Mouse (Mus musculus) right cerebral cortex, postnatal 4 days (tissue): ENCODE results near the gene Mrpl27.
"Not testable (repeated sequence)": the region's sequence is repeated elsewhere in the genome, so short reads cannot be mapped to it uniquely, and the experiment has no call there.

Source experiments
- DNase-seq: peaks from one replicate; pipeline ENCODE4 v3.0.0-alpha.2; 2022

Gene Mrpl27

DNA sequence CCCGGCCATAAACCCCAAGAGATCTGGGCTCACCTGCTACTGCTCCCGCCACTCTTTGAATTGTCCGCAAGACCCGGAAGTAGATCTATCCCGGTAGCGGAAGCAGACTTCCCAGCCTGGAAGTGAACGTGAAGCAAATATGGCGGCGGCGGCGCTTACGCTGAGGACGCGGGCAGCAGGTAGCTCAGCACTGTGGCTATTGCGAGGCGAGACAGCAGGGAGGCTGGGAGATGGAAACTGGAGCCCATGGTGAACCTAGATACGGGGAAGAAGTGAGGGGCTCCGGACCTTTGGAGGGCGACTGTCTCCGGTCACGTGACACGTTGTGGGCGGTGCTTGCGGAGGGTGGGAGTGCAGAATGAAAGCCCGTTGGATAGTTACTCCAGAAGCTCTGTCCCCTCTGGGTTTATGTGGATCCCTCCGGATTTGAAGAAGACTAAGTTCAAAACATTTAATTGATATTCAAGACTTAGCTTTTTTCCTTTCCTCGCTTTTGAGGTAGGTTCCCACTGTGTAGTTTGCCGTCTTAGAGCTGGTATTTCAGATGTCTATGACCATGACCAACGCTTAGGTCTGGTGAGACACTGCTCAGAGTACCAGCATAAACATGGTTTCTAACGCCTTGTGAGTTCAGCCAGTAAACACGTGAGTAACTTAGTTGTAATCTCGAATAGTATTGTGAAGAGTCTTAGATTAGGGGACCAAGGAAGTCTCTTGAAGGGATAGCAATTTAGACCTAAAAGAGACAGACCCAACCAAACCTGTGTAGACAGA lies at the start of gene Mrpl27, which contains the start of gene Eme1:
Gene Mrpl27 (plus strand): TSS at position 105 of the 774 bp plus-strand sequence.
Gene Eme1 (minus strand): TSS at position 302 of the 774 bp plus-strand sequence.
- peak; percentile 78 for DNase-seq

GRCm38 (mm10) chr11:94610744-94611740 lies 42.5 kb upstream of the Mrpl27 start:
- DNase-seq, result no peak

DNA sequence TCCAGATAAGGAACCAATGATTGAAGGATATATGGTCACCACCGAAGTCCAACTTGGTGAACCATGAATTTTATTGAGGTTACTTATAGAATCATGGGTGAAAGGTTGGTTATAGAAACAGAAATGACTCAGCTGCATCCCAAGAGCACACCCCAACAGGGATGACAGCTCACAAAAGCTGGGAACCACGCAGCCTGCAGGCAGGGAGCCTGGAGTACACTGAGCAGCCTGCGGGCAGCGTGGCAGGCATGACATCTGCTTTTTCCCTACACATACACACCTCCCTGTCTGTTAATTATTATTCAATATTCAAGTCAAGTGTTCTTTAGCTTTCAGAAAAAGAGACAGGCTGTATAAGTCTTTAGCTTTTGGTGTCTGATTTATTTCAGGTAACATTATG lies 39.0 kb upstream of the Mrpl27 start:
- no peak for DNase-seq

GRCm38 (mm10) chr11:94615494-94615893 lies 38.1 kb upstream of the Mrpl27 start:
- no peak for DNase-seq

DNA sequence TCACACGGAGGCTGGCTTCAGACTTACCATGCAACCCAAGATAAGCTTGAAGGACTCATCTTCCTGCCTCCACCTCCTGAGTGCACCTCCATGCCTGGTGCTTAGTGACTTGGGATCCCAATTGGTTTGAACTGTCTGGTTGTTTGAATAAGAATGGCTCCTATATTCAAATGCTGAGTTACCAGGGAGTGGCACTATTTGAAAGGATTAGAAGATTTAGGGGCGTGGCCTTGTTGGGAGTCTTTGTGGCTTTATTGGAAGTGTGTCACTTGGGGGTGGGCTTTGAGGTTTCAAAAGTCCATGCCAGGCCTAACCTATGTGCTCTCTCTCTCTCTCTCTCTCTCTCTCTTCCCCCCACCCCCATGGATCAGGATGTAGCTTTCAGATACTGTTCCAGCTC lies 35.9 kb upstream of the Mrpl27 start:
- DNase-seq, result no peak

DNA sequence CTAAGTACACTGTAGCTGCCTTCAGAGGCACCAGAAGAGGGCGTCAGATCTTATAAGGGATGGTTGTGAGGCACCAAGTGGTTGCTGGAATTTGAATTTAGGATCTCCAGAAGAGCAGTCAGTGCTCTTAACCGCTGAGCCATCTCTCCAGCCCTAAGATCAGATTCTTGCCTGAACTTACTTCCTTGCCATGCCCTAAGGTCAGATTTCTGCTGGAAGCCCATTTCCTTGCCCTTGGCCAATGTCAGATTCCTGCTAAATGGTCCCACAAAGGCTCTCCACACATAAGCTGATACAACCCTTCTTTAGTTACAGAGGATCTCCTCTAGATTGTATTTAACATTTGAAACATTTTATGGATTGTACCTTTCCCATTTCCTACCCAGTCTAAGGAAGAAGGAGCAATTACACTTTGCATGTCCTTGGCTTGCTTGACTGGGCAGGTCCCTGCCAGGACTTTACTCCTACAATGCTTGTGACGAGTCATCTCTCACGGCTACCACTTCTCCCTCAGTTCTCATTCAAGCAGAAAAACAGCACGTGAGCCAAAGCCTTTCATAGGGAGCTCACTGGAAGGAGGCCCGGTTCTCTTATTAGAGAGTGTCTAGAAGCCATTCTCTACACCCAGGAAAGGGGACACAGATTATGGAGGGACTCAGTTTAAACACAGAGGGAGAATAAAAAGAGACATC lies 32.7 kb upstream of the Mrpl27 start:
- DNase-seq, result no peak

- DNase-seq, result no peak
These were observed 32.1 kb upstream of the Mrpl27 start for GRCm38 (mm10) chr11:94621458-94621852.

GRCm38 (mm10) chr11:94622162-94622561 lies 31.4 kb upstream of the Mrpl27 start:
- DNase-seq, result no peak

GRCm38 (mm10) chr11:94629199-94629883 lies 24.2 kb upstream of the Mrpl27 start, which contains the start of gene Lrrc59:
Lrrc59 (plus strand) TSS chr11:94629767.
- peak; percentile 93 for DNase-seq

GRCm38 (mm10) chr11:94629884-94630198 lies 23.7 kb upstream of the Mrpl27 start:
- DNase-seq, result no peak

DNA sequence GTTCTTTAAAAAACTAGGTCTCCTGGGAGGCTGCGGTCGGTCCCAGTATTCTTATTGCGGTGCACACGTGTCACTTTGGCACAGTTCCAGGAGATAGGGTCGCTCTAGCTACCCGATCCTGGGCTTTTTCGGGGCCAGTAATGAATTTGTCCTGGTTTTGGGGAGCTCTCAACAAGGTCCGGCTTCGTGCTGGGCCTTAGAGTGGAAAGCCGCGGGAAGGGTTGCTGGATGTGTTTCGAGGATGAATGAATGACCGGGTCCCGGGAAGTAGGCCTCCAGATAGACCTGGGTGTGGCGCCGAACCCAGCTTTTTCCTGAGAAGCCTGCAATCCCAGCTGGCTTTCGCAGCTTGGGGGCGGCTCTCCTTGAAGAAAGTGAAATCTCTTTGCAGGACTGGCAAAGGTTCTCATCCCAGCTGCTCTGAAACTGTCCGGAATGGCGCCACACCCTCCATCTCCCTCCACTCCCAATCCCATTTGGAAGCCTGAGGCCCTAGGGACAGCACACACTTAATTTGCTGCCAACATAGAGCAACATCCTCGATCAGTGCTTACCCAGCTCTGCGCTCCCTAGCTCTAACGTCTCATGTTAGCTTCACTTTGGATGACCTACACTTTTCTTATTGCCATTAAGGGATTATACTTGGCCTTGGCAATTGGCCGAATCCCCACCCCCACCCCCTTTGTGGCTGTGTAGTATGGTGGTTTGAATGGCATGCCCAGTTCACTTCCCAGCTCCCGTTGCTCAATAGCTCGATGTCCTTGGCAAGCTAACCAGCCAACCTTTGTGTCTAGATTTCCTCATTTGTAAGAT lies 23.2 kb upstream of the Mrpl27 start:
- peak; percentile 36 for DNase-seq

- no peak for DNase-seq
These were observed 21.6 kb upstream of the Mrpl27 start for GRCm38 (mm10) chr11:94631969-94632368.

GRCm38 (mm10) chr11:94632988-94633387 lies 20.6 kb upstream of the Mrpl27 start:
- no peak for DNase-seq

DNA sequence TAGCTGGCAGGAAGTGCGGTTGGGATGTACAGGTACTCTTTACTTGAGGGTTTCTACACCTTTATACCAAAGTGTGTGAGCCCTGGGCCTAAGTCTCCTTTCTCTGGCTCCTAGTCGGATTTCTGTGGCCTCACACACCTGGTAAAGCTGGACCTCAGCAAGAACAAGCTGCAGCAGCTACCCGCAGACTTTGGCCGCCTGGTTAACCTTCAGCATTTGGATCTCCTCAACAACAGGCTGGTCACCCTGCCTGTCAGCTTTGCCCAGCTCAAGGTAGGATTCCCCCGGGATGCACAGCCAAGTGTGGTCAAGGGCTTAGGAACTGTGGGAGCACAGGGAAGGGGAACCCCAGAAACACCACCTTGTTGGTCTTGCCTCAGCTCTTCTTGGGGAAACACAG lies 19.1 kb upstream of the Mrpl27 start:
- no peak for DNase-seq

DNA sequence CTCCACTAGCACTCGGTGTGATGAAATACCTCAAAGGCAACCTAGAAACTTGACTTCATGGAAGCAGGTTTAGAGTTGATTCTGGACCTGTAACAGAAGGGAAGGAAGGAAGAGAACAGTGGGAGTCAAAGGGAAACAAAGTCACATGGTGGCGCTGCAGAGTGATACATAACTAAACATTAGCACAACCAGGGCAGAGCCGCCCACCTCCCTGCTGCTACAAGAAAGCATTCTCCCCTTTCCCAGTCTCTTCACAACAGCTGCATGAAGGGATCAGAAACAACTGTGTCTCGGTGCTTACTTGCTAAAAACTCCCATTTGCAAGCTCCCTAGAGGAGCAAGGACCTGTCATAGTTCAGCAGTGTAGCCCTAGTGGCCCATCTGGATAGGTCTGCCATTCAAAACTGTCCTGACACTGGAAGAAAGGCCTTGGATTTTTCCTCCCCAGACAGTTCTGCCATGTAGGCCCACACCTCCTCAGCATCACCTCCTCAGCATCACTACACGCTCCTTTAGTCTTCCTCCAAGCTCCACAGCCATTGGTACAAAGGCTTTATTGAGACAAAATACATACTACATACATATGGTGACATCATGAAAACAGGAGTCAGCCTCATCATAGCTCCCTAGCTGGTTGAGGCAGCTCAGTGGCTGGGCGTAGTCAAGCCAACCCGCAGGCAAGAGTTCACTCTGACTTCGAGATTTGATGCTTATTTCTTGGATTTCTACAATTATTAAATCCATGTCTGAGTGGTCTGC lies 8.9 kb upstream of the Mrpl27 start:
- DNase-seq, result no peak

GRCm38 (mm10) chr11:94646457-94646856 lies 7.1 kb upstream of the Mrpl27 start:
- no peak for DNase-seq

GRCm38 (mm10) chr11:94651241-94651640 lies 2.3 kb upstream of the Mrpl27 start:
- DNase-seq, result not testable (repeated sequence)

DNA sequence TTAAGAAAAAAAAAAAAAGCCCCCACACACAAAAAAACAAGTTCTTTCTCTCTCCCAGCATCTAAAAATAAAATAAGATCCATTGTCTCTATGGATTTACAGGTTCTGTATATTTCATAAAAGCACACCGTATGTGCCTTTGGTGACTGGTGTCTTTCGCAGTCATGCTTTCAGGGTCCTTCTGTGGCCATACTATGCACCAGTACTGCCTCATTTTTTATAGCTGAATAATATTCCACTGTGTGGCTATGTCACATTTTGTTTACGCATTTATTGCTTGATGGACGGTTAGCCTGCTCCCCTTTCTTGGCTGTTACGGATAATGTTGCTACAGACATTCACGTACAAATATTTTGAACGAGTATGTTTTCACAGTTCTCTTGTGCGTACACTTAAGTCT lies 594 bp upstream of the Mrpl27 start:
- no peak for DNase-seq

GRCm38 (mm10) chr11:94661344-94661743 lies 7.8 kb downstream of the Mrpl27 start:
- no peak for DNase-seq

- no peak for DNase-seq
These were observed 11.7 kb downstream of the Mrpl27 start for GRCm38 (mm10) chr11:94665281-94665680.

DNA sequence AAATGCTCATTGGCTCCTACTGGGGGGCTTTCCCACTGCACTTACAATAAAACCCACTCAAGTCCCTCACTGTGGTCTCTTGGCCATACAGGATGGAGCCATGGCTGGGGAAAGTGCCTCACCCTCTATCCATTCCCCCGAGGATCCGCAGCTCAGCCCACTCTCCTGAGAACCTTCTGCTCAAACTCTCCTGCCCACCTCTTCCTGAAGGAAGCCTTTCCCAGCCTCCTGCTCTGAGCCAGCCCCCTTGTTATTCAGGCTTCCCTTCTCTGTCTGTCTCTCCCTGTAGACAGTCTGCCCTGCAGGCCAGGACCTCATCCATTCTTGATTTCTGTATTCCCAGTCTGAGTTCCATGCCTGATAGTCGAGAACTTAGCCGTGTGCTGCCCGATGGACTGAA lies 21.4 kb downstream of the Mrpl27 start:
- no peak for DNase-seq
